Mouse (Mus musculus) c-Kit-positive CD71-positive TER-119-negative erythroid progenitor cells, embryonic 14.5 days (primary cell): ENCODE results near the gene Prss12.
A peak's percentile ranks its signal among the peaks of the same experiment; 100 is the strongest.
"Not testable (repeated sequence)": the region's sequence is repeated elsewhere in the genome, so short reads cannot be mapped to it uniquely, and the experiment has no call there.

Experiments used
- DNase-seq: peaks from one replicate; pipeline ENCODE4 v3.0.0-alpha.2; 2013; ENCODE audit warnings: low read depth

Gene Prss12

DNA sequence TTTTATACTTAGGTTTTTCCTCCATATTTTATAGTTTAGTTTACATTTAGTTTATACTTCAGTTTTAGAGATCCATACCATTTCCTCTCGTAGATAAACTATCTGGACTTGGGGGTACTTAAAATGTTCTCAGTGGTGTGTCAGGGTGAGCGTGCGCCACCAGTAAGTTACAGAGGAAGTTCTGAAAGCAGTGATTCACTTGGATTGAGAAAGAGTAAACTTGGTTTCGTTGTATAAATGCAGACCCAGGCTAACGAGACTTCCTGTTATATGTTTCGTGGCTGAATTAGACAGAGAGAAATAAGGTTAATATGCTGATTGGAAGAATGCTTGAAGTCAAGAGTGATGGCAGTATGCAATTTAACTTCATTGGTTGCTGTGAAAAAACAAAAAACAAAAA lies 34.6 kb downstream of the Prss12 start:
- no peak for DNase-seq

DNA sequence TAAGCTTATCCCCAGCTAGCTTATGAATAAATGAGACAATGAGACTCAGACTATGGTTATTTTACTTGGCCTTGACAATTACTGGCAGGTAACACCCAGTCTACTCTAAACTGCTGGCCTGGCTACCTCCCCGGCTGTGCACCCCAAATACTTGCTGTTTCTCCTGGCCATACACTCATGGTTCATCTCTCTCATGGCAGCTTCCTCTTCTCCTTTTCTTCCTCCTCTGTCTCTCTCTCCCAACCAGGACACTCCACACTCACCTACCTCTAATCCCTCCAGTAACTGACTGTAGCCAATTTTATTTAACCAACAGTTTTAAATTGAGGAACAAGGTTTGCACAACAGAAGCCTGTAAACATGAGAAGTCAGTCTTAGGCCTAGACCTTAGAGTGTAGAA lies 45.1 kb downstream of the Prss12 start:
- DNase-seq, result no peak

DNA sequence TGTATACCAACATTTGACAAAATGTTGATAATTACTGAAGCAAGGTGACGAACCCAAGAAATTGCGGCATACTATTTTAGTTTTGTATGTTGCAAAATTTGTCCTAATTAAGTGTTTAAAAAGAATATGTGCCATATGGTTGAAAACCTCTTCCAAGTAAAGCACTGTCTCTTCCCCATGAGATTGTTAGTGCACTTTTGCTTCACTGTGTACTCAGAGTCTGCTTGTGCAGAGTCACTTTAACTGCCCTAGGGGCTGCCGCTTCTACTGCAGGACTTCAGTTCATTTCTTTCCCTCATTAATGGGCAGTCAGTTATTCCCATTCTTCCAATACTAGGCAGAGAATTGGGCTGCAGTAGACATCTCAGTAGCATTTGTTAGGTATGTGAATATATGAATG lies 46.5 kb downstream of the Prss12 start:
- DNase-seq, result no peak

DNA sequence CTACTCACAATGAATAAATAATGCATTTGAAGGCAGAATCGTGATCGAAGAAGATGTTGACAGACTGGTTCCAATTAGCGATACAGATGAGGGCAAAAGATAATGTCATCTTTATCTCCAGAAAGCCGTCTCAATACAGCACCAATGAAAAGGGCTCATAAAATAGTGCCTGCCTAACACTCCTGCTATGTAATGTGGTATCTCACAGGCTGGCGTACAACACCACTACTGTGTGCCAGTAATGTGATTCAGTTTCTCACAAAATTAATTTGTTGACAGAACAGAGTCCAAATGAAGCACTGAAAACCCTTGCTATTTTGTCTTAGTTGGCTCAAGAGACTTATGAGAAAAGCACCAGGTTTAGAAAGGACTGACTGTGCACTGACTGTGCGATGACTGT lies 48.4 kb downstream of the Prss12 start:
- no peak for DNase-seq

DNA sequence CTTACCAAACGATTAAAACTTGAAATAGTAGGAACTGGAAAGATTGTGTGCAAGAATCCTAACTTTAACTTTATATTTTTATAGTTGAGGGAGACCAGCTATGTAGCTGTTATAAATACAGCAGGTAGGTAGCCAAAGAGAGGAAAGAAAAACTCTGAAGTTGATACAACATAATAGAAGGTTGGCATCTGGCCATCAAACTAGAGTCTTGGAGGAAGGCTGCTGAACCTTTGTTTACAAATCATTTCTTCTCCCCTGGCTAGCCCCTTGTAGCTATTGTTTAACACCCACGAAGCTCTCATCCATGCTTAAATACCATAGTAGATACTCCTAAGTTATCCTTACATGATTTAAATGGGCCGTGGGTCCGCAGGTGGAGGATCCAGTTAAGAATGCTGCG lies 52.1 kb downstream of the Prss12 start:
- no peak for DNase-seq

DNA sequence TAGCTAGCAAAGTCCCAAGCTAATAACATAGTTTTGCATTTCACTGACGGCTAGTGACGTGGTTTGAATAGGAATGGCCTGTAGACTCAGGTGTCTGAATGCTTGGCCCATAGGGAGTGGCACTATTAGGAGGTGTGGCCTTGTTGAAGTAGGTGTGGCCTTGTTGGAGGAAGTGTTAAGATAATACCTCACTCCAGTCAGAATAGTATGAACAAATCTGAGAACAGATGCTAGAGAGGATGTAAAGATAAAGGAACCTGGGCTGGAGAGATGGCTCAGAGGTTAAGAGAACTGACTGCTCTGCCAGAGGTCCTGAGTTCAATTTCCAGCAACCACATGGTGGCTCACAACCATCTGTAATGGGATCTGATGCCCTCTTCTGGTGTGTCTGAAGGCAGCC lies 55.1 kb downstream of the Prss12 start:
- DNase-seq, result not testable (repeated sequence)

DNA sequence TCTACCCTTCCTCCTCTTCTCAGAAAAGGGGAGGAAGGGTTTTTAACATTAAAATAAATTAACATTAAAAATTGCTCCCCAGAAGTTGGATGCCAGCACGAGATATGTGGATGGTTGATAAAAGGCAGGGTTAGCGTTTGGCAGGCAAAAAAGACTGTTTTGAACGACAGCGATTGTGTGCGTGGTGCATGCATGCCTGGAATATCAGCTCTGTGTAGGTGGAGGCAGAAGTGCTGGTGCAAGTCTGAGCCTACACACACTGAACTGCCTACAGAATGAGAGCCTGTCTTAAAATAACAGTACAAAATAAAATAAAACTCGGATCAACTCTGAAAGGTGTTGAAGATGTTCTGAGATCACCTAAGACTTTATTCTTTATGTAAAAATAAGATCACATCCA lies 57.2 kb downstream of the Prss12 start:
- DNase-seq, result no peak

DNA sequence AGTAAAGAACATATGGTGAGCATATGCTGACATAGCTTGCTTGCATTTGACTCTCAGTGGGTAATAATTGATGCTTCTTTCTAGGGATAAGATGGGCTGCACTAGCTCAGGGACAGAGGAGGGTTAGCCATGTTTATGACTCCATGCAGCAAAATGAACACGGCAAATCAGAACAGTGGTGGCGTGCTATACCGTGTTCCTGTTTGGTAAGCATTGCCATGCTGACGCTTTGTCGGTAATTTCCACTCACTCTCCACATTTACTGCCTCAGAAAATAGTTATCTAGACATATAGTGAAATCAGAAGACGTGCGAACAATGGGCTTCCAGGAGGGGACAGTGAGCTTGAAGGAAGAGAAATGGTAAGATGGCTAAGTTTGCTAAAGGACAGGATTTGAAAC lies 58.1 kb downstream of the Prss12 start:
- no peak for DNase-seq

DNA sequence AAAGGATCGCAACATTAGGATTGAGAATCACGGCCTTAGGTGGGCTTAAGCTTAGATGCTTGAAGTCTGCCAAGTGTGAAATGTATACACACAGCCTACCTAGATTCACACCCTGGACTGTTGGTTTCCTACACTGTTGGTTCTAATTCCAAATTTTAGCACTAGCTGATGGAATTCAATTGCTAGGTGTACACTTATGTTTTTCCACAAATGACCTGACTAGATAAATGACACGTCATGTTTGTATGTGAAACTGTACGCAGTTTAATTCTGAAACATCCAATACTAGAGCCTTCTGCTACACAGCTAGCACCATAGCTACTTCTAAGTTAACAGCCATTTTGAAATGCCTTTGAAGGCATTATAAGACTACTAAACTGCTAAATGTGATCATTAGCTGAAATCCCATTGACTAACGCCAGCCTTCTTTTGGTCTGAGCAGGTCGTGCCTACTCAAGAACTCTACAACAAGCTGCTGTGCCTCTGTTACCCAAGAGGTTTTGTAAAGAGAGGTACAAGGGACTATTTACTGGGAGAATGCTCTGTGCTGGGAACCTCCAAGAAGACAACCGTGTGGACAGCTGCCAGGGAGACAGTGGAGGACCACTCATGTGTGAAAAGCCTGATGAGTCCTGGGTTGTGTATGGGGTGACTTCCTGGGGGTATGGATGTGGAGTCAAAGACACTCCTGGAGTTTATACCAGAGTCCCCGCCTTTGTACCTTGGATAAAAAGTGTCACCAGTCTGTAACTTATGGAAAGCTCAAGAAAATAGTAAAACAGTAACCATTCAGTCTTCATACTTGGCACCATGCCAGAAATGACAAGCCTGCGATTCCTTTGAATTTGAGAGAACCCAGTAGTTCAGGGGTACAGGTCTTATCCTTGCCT lies 59.3 kb downstream of the Prss12 start:
- DNase-seq, result no peak

DNA sequence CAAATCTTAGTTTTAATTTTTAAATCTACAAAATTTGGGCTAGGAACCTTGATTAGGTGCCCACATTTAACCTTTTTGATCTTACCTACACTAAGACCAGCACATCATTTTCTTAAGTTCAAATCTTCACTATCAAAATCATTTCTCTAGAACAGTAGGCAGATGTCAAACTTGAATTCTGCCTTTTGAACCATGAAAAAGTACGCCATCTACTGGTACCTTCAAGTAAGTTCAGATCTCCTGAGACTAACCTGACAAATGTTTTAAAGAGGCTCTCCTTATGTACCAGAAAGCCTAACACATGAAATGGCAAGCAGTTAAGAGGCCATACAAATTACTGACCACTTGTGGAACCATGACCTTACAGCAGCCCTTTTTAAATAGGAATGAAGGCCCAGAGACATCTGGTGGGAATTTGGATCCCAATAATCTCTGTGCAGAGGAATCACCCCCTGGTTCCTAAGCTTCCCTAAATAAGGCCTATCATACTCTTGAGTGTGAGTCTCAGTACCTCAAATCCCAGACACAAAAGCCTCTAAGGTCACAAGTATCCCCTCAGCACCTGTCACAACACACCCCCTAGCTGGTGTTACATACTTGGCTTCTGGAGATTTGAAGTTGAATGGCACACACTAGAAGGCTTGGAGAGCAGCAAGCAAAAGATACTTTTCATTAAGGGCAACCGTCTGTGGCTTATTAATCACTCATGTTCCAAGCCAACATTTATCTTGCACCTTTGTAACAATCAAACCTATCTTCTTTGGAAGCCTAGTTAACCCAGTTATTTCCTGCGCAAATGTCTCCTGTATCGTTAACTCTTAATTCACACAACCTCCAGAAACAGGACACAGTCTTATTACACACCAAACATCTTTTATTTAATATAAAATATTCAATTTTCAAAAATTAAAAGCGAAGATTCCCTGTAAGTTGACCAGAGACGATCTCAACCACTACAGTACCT lies 60.3 kb downstream of the Prss12 start:
- DNase-seq, result peak; percentile 55

DNA sequence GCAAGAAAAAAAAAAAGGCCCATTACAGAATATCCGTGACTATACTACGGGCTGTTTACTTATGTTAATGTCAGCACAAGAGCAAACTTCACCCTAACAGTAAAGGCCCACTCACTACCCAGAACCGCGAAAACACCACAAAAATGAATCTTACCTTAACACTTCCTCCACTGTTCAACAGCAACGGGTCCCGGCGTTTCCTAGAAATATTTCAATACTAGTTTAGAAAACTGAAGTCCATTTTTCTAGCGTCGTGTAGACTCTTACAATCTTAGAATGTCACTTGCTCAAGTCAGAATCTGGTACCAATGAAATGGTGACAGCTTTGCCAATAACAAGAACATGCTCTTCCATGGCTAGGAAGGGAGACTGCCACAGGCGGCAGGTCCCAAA lies 60.9 kb downstream of the Prss12 start:
- DNase-seq, result no peak

DNA sequence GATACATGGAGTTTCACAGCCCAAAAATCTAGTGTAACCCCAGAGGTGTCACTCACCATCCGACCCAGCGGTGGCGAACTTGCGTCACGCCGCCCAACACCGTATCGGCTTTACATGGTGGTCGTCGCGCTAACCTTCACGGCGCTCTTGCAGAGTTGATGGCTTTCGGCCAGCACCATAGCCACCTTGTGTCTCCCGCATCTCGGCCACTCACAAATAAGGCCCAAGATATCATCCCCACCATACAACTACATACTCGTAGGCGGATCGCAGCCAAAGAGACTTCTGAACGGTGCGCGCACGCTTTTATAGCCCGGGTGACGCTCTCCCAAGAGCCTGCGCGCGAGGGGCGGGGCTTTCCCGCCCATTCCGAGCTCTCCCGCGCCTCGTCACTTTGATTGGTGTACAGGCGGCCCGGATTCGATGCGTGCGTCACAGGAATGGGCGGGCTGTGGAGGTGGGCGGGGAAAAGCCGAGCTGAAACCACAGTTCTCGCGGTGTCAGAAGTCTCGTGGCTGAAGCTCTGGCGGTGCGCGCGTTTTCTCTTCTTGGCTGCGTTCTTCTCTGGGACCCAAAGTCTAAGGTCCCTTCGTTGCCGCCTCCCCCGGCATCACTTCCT lies 61.5 kb downstream of the Prss12 start:
- DNase-seq, result peak; percentile 97

DNA sequence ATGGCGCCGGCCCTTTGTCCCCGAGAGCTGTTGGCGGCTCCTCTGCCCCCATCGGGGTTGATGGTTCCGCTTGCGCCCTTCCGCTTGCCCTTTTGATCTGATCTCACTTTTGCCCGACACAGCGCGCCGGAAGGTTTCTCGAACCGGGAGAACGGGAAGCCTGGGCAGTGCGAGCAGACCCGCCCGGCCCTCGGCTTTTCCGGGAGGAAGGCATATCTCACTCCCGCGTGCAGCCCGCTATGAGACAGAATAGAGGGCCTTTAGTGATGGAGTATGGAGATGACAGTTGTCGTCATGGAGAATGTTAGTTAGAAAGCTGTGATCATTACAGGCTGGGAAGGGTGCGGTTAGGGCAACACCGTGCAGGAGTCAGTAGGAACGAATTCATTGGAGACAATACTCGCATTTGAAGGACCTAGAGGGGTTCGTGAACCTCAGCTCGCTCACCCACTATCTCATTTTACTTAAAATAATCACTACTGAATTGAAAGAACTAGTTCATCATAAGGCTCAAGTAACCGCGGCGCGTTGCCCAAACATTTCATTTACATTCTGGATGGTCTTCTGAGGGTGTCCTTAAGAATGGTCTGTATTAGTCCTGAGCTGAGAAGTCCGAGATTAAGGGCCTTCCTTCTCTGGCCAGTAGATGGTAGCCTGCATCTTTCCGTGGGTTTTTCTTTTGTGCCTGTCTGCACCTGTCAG lies 62.1 kb downstream of the Prss12 start:
- no peak for DNase-seq

DNA sequence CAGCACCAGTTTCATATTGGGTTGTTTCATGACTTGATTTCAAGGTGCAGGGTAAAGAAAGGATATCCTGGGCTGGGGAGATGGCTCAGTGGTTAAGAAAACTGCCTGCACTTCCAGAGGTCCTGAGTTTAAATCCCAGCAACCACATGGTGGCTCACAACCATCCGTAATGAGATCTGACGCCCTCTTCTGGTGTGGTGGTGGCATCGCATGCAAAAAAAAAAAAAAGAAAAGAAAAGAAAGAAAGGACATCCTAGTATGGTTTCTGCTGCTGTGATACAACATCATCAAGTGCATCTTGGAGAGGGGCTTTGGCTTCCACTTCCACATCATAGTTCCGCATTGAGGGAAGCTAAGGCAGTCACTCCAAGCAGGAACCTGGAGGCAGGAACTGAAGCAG lies 65.1 kb downstream of the Prss12 start:
- DNase-seq, result no peak

DNA sequence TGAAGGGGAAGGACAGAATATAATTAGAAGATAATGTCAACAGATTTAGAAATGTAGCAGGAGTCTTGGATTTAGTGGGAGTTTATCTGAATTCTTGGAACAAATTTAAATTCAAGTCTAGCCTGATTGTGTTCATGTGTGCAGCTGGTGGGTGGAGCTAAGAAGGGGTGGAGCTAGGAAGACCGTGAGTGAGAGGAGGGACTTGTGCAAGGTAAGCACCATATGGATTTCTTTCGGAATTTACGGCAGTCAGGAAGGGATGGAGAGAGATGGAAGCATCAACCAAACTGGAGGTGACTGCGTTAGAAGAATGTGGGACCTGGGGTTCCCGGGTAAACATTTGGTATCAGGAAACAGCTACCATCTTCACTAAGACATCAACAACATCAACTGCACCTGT lies 68.2 kb downstream of the Prss12 start:
- no peak for DNase-seq

DNA sequence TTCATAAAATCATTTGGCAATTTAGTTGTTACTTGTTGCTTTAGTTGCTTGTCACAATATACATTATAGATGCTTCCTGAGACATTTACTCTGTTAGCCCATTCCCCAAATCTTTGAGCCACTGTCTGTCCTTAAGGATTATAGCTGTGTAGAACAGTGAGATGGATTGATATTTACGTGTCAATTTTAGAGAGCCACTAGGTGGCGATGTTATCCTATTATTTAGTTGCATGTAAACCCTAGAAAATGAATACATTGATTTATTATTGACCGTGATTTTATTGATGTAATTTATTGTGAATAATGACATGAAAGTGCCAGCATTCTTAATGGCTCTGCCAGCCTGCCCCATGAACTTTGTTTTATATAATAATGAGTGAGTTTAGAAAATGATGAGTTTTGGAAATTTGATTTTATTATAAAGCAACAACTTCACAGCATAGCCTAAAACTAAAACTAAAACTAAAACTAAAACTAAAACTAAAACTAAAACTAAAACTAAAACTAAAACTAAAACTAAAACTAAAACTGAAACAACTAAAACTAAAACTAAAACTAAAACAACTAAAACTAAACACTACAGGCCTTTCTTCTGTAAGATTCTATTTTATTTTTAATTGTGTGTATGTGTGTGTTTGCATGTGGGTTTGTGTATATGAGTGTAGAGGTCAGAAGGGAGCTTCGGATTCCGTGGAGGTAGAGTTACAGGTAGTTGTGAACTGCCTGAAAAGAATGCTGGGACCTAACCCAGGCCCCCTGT lies 69.1 kb downstream of the Prss12 start:
- peak; percentile 58 for DNase-seq

DNA sequence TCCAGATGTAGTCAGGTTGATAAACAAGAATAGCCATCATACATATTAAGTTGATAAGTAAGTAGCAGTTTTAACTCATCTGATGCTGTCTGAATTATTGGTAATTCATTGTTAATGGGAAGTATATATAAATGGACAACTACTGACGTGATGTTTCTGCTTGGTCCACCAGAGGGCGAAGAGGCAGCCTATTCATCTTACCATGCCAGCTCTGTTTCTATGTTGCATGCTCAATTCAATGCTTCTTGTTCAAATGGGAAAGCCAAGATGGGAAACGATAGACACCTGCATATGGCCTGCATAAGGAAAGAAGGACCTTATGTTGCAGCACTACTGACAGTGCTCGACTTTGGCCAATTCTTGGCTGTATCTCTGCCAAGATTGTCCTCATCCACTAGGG lies 70.1 kb downstream of the Prss12 start:
- DNase-seq, result no peak

DNA sequence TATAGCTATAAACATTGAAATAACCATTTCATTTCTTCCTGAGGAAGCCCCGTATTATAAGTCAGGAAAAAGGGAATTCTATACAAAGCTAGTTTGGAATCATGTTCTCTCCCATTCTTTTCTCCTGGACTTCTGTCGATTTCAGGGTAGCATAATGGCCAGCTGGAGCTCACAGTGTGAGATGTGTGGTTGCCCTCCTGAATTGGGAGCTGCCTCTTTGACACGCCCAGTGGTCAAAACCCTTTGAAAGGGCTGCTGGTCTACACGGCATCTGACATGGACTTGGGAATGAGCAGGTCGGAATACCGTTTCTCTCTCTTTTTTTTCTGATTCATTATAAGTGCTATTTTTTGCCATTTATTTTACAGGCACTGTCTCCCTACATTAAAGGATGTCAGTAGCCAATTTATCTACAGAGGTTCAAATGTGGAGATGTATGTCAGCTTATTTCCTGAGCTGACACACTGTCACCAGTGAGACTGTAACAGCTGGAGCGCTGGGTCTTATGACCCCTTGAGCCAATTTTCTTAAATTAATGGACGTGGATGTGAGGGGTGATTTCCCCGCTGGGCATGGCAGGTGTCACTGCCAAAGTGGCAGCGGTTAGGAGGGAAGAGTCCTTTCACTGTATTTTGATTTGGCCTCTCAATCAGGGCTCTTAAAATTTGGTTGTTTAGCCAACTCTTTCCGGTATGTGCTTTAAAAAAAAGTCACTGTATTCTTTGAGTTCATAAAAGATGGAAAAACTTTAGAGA lies 79.8 kb downstream of the Prss12 start:
- no peak for DNase-seq

DNA sequence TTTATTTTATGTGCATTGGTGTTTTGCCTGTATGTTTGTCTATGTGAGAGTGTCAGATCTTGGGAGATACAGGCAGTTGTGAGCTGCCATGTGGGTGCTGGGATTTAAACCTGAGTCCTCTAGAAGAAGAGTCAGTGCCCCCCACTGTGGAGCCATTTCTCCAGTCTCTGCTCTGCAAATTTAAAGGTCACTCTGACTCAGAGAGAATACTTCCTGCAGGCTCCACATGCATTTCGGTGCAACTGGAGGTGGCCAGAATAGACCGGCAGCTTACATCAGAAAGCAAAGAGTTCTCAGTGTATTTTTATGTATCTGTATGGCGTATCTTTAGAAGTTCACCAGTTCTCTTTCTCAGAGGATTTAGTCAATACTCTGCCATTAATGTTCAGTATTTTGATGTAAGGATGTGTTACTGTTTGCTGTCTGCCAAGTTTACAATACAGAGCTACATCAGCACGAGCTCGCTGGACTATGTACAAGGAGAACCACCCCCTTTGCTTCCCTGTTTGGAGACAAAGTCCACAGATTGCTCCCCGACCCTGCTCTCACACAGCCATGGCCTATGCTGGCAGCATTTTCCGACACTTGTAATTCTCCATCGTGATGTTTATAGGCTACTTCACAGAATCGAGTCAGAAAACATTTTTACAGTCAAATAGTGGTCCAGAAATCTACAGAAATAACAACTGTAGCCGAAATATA lies 81.2 kb downstream of the Prss12 start:
- DNase-seq, result no peak

DNA sequence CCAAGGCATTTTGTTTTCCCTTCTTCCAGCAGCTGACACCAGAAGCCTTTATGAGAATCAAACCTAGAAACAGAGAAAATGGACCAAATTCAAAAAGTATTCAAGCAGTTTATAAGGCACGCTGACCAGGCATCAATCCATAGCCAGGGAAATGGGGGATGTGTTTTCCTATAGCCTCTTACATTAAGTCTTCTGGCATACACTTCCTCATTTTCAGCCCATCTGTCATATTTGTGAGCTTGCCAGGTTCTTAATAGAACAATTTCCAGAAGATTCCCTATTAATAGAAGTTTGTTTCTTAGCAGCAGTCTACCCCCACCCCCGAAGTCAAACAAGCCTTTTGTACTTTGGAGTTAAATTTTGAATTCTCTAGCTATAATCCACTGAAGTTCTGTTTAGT lies 84.4 kb downstream of the Prss12 start:
- no peak for DNase-seq
